Mouse (Mus musculus): Measurements from ENCODE around the gene Aqp1.
A peak's percentile ranks its signal among the peaks of the same experiment; 100 is the strongest.

The Aqp1 gene

GRCm38 (mm10) chr6:55331315-55331714 lies 4.9 kb upstream of the Aqp1 start:
- no peak for DNase-seq (ENCODE audit: extremely low read depth, low read depth)

- no peak for DNase-seq (ENCODE audit: extremely low read depth, low read depth)
Measured at GRCm38 (mm10) chr6:55332100-55332772, 4.0 kb upstream of the Aqp1 start.

DNA sequence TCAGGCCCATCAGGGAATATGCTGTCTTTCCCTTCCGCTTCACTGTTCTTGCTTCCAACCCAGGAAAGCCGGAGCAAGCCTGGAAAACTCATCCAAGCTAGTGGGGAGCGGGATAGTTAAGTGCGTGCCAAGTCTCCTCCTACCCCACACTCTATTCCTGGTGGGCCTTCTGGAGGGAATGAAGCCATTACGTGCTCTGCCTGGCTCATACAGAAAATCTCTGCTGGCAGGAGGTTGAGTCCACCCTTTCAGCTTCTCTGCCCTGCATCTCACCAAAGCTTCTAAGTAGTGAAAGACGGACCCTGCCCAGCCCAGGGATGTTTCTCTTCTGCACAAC lies 3.5 kb upstream of the Aqp1 start:
- no peak for DNase-seq (ENCODE audit: extremely low read depth, low read depth)

DNA sequence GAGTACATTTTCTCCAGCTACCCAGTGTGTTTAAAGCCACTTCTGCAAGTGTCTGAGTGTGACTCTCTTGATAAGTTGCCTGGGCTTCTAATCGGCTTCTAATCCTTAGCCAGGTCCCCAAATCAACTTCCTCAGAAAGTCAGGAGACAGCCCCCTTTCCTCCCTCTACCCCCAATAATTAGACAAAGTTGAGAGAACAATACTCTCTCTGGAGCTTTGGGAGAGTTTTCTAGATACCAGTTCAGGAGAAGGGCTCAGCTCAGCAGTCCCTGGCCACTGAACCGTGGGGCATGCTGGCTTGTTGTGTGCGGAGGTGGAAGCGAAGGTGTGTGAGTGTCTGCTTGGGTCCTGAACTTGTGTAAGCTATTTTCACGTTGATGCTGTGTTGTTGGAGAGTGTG lies 1.0 kb downstream of the Aqp1 start:
- peak; percentile 83 for DNase-seq (ENCODE audit: extremely low read depth, low read depth)

DNA sequence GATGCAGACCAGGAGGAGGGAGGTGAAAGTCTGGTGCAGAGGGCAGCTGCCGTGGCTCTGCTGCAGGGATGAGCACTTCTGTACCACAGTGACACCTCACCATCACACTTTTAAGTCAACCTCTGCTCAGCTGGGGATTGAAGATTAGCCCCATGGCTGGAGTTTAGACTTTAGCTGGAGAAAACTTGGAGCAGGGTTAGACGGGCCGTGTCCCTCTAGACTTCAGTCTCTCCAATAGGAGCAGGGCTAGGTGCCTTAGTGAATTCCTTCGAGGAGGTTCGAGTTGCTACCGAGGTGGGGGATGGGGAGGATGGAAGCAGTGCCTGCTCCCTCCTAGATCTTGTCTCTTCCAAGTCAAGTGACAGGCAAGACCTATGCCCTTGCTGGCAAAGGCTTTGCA lies 1.8 kb downstream of the Aqp1 start:
- no peak for DNase-seq (ENCODE audit: extremely low read depth, low read depth)

- no peak for DNase-seq (ENCODE audit: extremely low read depth, low read depth)
Measured at GRCm38 (mm10) chr6:55338934-55339825, 2.9 kb downstream of the Aqp1 start.

- DNase-seq (ENCODE audit: extremely low read depth, low read depth) = no peak
Measured at GRCm38 (mm10) chr6:55341688-55342087, 5.5 kb downstream of the Aqp1 start.

- no peak for DNase-seq (ENCODE audit: extremely low read depth, low read depth)
Measured at GRCm38 (mm10) chr6:55342328-55342727, 6.1 kb downstream of the Aqp1 start.

DNA sequence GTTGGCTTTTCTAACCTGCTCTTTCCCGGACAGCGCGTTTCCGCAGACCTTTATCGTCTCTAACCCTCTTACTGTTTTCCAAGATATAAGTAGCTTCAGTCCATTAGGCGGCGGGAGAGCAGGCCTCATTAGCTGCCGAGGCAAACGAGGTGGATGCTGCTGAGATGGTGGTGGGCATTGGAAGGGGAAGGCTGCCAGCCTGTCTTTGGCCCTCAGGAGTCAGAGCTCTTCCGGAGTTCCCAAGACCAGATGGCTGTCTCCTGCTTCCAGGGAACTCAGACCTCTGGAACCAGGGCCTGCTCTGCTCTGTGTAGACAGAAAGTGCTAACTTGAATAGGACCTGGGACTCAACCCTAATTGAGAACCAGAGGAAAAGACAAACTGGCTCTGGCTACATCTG lies 7.2 kb downstream of the Aqp1 start:
- DNase-seq (ENCODE audit: extremely low read depth, low read depth) = no peak

GRCm38 (mm10) chr6:55344291-55345016 lies 8.2 kb downstream of the Aqp1 start:
- no peak for DNase-seq (ENCODE audit: extremely low read depth, low read depth)

DNA sequence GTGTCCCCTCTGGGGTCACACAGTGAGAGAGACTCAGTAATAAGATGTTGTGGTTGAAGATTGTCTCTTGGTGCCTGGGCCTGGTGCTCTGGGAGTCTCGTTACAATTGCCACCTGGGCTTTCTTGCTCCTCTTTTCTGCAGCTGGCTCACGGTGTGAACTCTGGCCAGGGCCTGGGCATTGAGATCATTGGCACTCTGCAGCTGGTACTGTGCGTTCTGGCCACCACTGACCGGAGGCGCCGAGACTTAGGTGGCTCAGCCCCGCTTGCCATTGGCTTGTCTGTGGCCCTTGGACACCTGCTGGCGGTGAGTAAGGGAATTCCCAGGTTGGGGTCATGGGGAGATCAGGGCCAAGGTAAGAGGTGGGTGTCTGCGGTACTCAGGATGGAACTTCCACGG lies 9.0 kb downstream of the Aqp1 start:
- no peak for DNase-seq (ENCODE audit: extremely low read depth, low read depth)

GRCm38 (mm10) chr6:55346491-55346890 lies 10.3 kb downstream of the Aqp1 start:
- DNase-seq (ENCODE audit: extremely low read depth, low read depth) = no peak

DNA sequence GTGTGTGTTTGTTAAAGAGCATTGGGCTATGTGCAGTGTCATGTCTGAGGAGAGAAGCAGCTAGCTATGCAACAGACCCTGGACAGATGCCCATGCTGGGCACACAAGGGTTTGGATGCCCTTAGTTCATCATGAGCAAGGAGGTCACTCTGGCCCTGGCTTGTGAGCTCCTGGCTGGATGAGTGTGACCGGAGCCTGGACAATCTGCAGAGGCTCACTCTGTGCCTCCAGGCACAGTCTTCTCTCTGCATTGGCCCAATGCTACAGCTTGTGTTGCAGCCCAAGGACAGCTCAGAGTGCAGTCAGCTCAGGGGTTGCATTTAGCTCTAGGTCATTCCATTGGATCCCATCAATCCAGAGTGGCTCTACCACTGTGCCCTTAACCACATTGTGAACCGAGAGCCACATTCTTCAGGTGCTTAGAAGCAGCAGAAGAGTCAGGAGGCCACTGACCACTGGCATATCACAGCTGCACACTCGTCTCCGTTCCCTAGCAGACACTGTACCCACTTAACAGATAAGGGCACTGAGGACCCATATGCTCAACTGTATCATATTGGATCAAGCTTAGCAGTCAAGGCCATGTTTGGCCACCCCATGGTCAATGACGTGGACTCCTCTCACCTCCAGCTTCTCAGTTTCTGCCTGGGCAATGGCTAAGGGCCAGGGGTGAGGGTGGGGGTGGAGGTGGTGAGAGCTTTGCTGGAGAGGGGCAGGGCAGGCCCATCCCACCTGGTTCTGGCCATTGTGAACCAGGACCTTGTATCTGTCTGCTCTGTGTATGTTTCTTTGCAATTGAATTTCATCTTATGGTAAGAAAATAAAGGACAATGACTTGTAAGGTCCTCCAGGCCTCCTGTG lies 11.7 kb downstream of the Aqp1 start:
- no peak for DNase-seq (ENCODE audit: extremely low read depth, low read depth)

DNA sequence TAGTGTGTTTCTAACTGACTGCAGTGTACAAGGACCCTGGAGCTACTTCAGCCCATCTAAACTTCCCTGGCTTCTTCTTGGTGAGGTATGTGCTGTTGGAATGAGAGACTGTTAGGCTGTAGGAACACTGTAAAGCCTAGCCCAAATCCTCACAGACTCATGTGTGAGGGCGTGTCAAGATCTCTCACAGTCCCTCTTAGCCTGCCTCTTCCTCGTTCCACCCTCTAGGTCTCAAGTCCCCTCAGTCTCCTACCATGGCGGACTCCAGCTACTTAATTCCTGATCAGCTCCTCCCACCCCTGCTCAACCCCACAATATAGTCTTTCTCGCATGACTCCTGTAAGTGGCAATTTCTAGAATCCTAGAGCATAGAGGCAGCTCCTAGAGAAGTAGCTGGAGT lies 13.0 kb downstream of the Aqp1 start:
- no peak for DNase-seq (ENCODE audit: extremely low read depth, low read depth)

- DNase-seq (ENCODE audit: extremely low read depth, low read depth) = no peak
Measured at GRCm38 (mm10) chr6:55350383-55350952, 14.2 kb downstream of the Aqp1 start.

DNA sequence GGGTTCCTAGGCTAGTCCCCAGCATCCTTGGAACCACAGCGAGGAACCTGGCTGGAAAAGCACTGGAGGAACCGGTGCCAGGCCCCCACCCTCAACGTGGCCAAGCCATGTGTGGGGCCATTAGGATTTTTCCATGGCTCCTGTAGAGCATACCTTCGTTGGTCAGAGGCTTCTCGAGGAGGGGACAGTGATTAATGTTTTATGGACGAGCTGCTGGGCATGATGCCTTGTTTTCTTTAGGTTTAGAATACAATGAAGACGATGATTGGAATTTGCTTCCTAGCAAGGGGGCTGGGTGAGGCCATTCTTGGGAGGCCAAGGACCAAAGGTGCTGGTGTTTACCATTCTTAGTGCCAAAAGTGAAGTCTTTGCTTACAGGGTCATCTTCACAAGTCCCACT lies 15.5 kb downstream of the Aqp1 start:
- no peak for DNase-seq (ENCODE audit: extremely low read depth, low read depth)

DNA sequence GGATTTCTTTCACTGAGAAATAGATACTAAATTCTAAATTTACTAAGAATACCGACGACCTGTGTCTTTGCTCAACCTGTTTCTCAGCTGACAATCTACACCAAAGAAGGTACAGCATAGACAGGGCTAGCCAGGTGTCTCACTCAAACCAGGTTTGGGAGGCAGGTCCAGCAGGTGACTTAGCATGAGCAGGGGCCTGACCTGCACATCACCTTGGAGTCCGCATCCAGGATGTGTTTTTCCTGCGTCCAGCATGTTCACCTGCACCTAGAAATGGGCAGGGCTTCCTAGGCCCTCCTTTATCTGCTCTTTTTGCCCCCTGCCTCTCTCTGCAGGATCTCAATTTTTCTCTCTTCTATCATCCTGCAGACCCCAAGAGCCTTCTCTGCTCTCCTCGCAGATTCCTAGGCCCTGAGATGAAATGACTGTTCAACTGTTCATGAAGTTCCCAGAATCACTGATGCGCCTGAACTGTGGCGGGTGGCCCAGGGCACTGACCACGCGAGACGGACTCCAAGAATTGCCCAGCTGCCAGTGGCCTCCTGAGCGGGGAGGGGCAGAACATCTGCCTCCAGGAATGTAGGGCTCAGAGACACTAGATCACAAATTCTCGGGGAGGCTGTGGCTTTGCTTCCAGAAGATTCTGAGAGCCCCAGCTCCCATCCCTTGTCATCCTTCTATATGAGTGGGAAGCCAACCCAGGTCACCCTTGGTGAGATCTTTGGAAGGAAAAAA lies 17.6 kb downstream of the Aqp1 start:
- DNase-seq (ENCODE audit: extremely low read depth, low read depth) = no peak

- DNase-seq (ENCODE audit: extremely low read depth, low read depth) = no peak
Measured at GRCm38 (mm10) chr6:55354456-55355117, 18.4 kb downstream of the Aqp1 start.

DNA sequence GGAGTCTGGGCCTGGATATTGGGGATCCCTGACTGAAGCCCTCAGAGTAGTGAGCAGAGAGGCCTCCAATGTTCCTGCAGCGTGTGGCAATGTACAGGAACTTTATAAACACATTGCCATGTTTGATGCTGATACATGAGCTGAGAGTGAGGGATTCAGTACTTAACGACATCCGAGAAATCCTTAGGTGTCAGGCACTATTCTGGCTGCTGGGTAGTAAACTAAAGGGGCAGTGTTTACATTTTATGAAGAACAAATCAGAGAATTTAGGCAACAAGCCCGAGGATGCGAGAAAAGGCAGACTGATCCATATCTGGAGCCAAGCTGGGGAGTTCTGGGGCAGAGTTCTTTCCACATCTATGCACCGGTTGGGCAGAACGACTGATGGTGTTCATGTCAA lies 19.3 kb downstream of the Aqp1 start:
- no peak for DNase-seq (ENCODE audit: extremely low read depth, low read depth)
